Mouse (Mus musculus): ENCODE results near the gene Tnrc6c. TPM values are rescaled to one million over a fixed set of nuclear protein-coding genes. Genes with fewer than 3 reads are reported as not detected.

The Tnrc6c gene
- polyA plus RNA-seq, 1 experiment from 2014 or later: 16.1 TPM

- peaks cover 5% of the 10 kb centered on the region for H3K4me1 ChIP-seq (ENCODE audit: control insufficient read depth, insufficient read depth, low read length)
- no peaks in the 10 kb centered on the region for H3K36me3 ChIP-seq (ENCODE audit: control insufficient read depth, insufficient read depth, low read length)
- H3K9ac ChIP-seq (ENCODE audit: low read length): no peak overlapping the region
- H3K27me3 ChIP-seq (ENCODE audit: control insufficient read depth, insufficient read depth, low read length): peaks cover 12% of the 10 kb centered on the region
- WGBS: 9% methylated on average over 9 of the region's 9 CpGs
- ATAC-seq (ENCODE audit: insufficient number of reproducible peaks, low FRiP score, low TSS enrichment, low read depth): no peak
- no peak for DNase-seq (ENCODE audit: low spot score)
- no peak overlapping the region; the same call in 1 of the 2 replicates for H3K27ac ChIP-seq (replicated peaks; ENCODE audit: low read depth, low read length)
- no peaks in the 10 kb centered on the region for H3K9me3 ChIP-seq (ENCODE audit: control insufficient read depth, low read length)
- H3K4me2 ChIP-seq (ENCODE audit: low read depth, severe bottlenecking): peak overlapping the region; percentile 12; the same call in 1 of the 2 replicates
- no peak overlapping the region for H3K4me3 ChIP-seq (ENCODE audit: low read depth, low read length)
Observed at GRCm38 (mm10) chr11:117627746-117628311, 26.3 kb upstream of the Tnrc6c start.

- Histone ChIP-seq H3K27me3 (ENCODE audit: control insufficient read depth, insufficient read depth, low read length) (peaks cover 12% of the 10 kb centered on the region), H3K9me3 (ENCODE audit: control insufficient read depth, low read length) (no peaks in the 10 kb centered on the region), H3K4me1 (ENCODE audit: control insufficient read depth, insufficient read depth, low read length) (peaks cover 5% of the 10 kb centered on the region), H3K27ac (replicated peaks; ENCODE audit: low read depth, low read length) (0 out of 2 replicates have a peak overlapping the region, but pooled peaks have one; percentile 14), H3K4me2 (ENCODE audit: low read depth, severe bottlenecking) (peak overlapping the region; percentile 12; the same call in 1 of the 2 replicates), H3K36me3 (ENCODE audit: control insufficient read depth, insufficient read depth, low read length) (no peaks in the 10 kb centered on the region), H3K4me3 (ENCODE audit: low read depth, low read length) (no peak overlapping the region), H3K9ac (ENCODE audit: low read length) (no peak overlapping the region)
- 10% methylated on average over 9 of the region's 9 CpGs for WGBS
- ATAC-seq (ENCODE audit: insufficient number of reproducible peaks, low FRiP score, low TSS enrichment, low read depth) (no peak), DNase-seq (ENCODE audit: low spot score) (peak; percentile 62)
Observed at GRCm38 (mm10) chr11:117628312-117628779, 25.7 kb upstream of the Tnrc6c start.

- peaks cover 5% of the 10 kb centered on the region for H3K4me1 ChIP-seq (ENCODE audit: control insufficient read depth, insufficient read depth, low read length)
- H3K27me3 ChIP-seq (ENCODE audit: control insufficient read depth, insufficient read depth, low read length): peaks cover 12% of the 10 kb centered on the region
- ATAC-seq (ENCODE audit: insufficient number of reproducible peaks, low FRiP score, low TSS enrichment, low read depth) (no peak), DNase-seq (ENCODE audit: low spot score) (no peak)
- H3K4me2 ChIP-seq (ENCODE audit: low read depth, severe bottlenecking): no peak overlapping the region
- 82% methylated on average over 2 of the region's 2 CpGs for WGBS
- no peak overlapping the region for H3K9ac ChIP-seq (ENCODE audit: low read length)
- no peak overlapping the region for H3K27ac ChIP-seq (replicated peaks; ENCODE audit: low read depth, low read length)
- no peaks in the 10 kb centered on the region for H3K36me3 ChIP-seq (ENCODE audit: control insufficient read depth, insufficient read depth, low read length)
- no peaks in the 10 kb centered on the region for H3K9me3 ChIP-seq (ENCODE audit: control insufficient read depth, low read length)
- no peak overlapping the region for H3K4me3 ChIP-seq (ENCODE audit: low read depth, low read length)
Observed at GRCm38 (mm10) chr11:117629865-117630264, 24.2 kb upstream of the Tnrc6c start.

- Histone ChIP-seq H3K9ac (ENCODE audit: low read length) (no peak overlapping the region), H3K4me1 (ENCODE audit: control insufficient read depth, insufficient read depth, low read length) (peaks cover 5% of the 10 kb centered on the region), H3K9me3 (ENCODE audit: control insufficient read depth, low read length) (no peaks in the 10 kb centered on the region), H3K36me3 (ENCODE audit: control insufficient read depth, insufficient read depth, low read length) (no peaks in the 10 kb centered on the region), H3K27me3 (ENCODE audit: control insufficient read depth, insufficient read depth, low read length) (peaks cover 12% of the 10 kb centered on the region), H3K27ac (replicated peaks; ENCODE audit: low read depth, low read length) (no peak overlapping the region), H3K4me2 (ENCODE audit: low read depth, severe bottlenecking) (no peak overlapping the region), H3K4me3 (ENCODE audit: low read depth, low read length) (no peak overlapping the region)
- DNase-seq (ENCODE audit: low spot score): no peak
- no peak for ATAC-seq (ENCODE audit: insufficient number of reproducible peaks, low FRiP score, low TSS enrichment, low read depth)
- WGBS: 92% methylated on average over 10 of the region's 11 CpGs
Observed at GRCm38 (mm10) chr11:117630868-117631565, 23.1 kb upstream of the Tnrc6c start.

GRCm38 (mm10) chr11:117633310-117633709 is 20.8 kb upstream of the Tnrc6c start:
- 90% methylated on average over 3 of the region's 3 CpGs for WGBS
- Histone ChIP-seq H3K36me3 (ENCODE audit: control insufficient read depth, insufficient read depth, low read length) (no peaks in the 10 kb centered on the region), H3K27me3 (ENCODE audit: control insufficient read depth, insufficient read depth, low read length) (peaks cover under 1% of the 10 kb centered on the region; the same call in 1 of the 2 replicates), H3K4me1 (ENCODE audit: control insufficient read depth, insufficient read depth, low read length) (peaks cover 2% of the 10 kb centered on the region; the same call in 1 of the 2 replicates), H3K4me2 (ENCODE audit: low read depth, severe bottlenecking) (no peak overlapping the region), H3K9me3 (ENCODE audit: control insufficient read depth, low read length) (no peaks in the 10 kb centered on the region), H3K27ac (replicated peaks; ENCODE audit: low read depth, low read length) (no peak overlapping the region), H3K4me3 (ENCODE audit: low read depth, low read length) (no peak overlapping the region), H3K9ac (ENCODE audit: low read length) (no peak overlapping the region)
- DNase-seq (ENCODE audit: low spot score) (no peak), ATAC-seq (ENCODE audit: insufficient number of reproducible peaks, low FRiP score, low TSS enrichment, low read depth) (no peak)

GRCm38 (mm10) chr11:117638386-117638785 is 15.7 kb upstream of the Tnrc6c start:
- H3K9me3 ChIP-seq (ENCODE audit: control insufficient read depth, low read length): no peaks in the 10 kb centered on the region
- H3K27me3 ChIP-seq (ENCODE audit: control insufficient read depth, insufficient read depth, low read length): no peaks in the 10 kb centered on the region
- H3K4me1 ChIP-seq (ENCODE audit: control insufficient read depth, insufficient read depth, low read length): 0 out of 2 replicates have a peak, but pooled peaks cover 2% of the 10 kb centered on the region
- H3K9ac ChIP-seq (ENCODE audit: low read length): no peak overlapping the region
- no peak for DNase-seq (ENCODE audit: low spot score)
- H3K36me3 ChIP-seq (ENCODE audit: control insufficient read depth, insufficient read depth, low read length): no peaks in the 10 kb centered on the region
- 53% methylated on average over 7 of the region's 7 CpGs for WGBS
- H3K4me3 ChIP-seq (ENCODE audit: low read depth, low read length): no peak overlapping the region
- no peak for ATAC-seq (ENCODE audit: insufficient number of reproducible peaks, low FRiP score, low TSS enrichment, low read depth)
- no peak overlapping the region for H3K4me2 ChIP-seq (ENCODE audit: low read depth, severe bottlenecking)
- H3K27ac ChIP-seq (replicated peaks; ENCODE audit: low read depth, low read length): no peak overlapping the region

GRCm38 (mm10) chr11:117638809-117639208 is 15.3 kb upstream of the Tnrc6c start:
- 55% methylated on average over 11 of the region's 11 CpGs for WGBS
- DNase-seq (ENCODE audit: low spot score) (no peak), ATAC-seq (ENCODE audit: insufficient number of reproducible peaks, low FRiP score, low TSS enrichment, low read depth) (no peak)
- Histone ChIP-seq H3K4me2 (ENCODE audit: low read depth, severe bottlenecking) (no peak overlapping the region), H3K9ac (ENCODE audit: low read length) (no peak overlapping the region), H3K27ac (replicated peaks; ENCODE audit: low read depth, low read length) (no peak overlapping the region), H3K36me3 (ENCODE audit: control insufficient read depth, insufficient read depth, low read length) (no peaks in the 10 kb centered on the region), H3K27me3 (ENCODE audit: control insufficient read depth, insufficient read depth, low read length) (no peaks in the 10 kb centered on the region), H3K4me3 (ENCODE audit: low read depth, low read length) (no peak overlapping the region), H3K9me3 (ENCODE audit: control insufficient read depth, low read length) (no peaks in the 10 kb centered on the region), H3K4me1 (ENCODE audit: control insufficient read depth, insufficient read depth, low read length) (0 out of 2 replicates have a peak, but pooled peaks cover 2% of the 10 kb centered on the region)

- no peak overlapping the region for H3K9ac ChIP-seq (ENCODE audit: low read length)
- no peak overlapping the region for H3K4me3 ChIP-seq (ENCODE audit: low read depth, low read length)
- no peak for ATAC-seq (ENCODE audit: insufficient number of reproducible peaks, low FRiP score, low TSS enrichment, low read depth)
- no peaks in the 10 kb centered on the region for H3K9me3 ChIP-seq (ENCODE audit: control insufficient read depth, low read length)
- H3K4me2 ChIP-seq (ENCODE audit: low read depth, severe bottlenecking): no peak overlapping the region
- no peak overlapping the region for H3K27ac ChIP-seq (replicated peaks; ENCODE audit: low read depth, low read length)
- no peaks in the 10 kb centered on the region for H3K27me3 ChIP-seq (ENCODE audit: control insufficient read depth, insufficient read depth, low read length)
- no peaks in the 10 kb centered on the region for H3K36me3 ChIP-seq (ENCODE audit: control insufficient read depth, insufficient read depth, low read length)
- 74% methylated on average over 7 of the region's 7 CpGs for WGBS
- DNase-seq (ENCODE audit: low spot score): no peak
- H3K4me1 ChIP-seq (ENCODE audit: control insufficient read depth, insufficient read depth, low read length): 0 out of 2 replicates have a peak, but pooled peaks cover 2% of the 10 kb centered on the region
Observed at GRCm38 (mm10) chr11:117639331-117639970, 14.6 kb upstream of the Tnrc6c start.
